Mouse (Mus musculus) left cerebral cortex, adult 9 months (tissue): Measurements from ENCODE around the gene Mcf2l.

Source experiments
- DNase-seq, 2 experiments: peaks; one replicate each; pipeline ENCODE4 v3.0.0; 2022; ENCODE audit warnings: low spot score in 2 of 2

The Mcf2l gene

DNA sequence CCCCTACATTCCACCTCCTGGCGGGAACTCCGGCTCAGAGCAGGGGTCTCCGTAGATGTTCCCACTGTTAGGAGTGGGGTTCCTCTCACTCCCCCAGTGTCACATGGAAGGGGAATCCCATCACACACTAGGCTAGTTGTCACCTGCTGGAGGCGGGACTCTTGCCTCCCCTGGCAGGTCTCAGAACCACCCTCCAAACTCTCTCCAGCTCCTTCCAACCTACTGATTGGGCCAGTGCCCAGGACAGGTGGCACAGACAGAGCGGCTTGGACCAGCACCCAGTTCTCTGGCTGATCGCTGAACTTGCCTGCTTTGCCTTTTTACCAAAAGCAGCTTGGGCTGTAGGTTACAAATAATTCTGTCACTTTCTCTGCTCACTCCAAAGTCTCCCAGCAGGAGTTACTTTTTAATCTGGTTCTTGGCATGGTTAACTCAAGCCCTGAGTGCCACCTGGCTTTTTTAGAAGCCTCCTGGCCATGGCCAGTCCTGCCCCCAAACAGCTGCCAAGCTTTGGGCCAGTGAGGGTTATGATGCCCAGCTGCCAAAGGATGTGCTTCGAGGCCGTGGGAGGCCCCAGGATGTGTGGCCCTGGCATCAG lies 687 bp downstream of the Mcf2l start:
- DNase-seq, result peak in 1 of 2 experiments; percentile 52

DNA sequence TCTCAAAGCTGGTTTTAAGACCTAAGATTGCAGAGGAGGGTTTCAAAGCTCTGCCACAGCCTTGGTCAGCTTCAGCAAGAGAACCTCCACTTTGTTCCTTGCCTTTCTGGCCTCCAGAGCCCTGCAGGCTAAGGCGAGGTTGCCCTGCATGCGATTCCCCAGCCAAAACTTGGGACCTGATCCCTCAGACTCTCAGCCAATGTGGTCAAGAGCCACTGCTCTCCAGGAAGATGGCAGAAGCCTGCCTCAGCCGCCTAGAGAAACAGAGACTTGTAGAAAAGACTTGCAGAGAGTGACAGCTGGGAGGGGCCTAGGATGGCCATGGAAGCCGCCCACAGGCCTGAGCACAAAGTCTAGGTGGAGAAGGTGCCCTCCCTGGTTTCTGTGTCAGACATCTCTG lies 1.4 kb downstream of the Mcf2l start:
- no peak for DNase-seq

- no peak for DNase-seq
These were observed 3.5 kb downstream of the Mcf2l start for GRCm38 (mm10) chr8:12877126-12877525.

DNA sequence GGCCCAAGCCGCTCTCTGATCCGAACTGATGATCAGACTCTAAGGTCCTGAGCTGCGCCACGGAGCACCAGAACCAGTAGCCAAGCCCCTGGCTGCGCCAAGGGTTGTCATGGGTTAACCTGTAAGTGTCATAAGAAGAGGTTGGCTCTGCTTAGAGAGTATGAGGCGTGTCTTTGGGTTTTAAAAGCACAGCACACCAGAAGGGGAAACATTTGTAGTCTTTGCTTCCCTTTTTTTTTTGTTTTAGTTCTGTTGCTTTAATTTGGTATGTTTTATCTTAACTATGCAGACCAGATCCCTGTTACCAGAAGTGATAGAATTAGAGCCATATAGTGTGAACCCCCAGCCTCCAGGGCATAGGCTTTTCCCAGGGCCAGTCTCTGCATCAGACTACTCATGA lies 6.6 kb downstream of the Mcf2l start:
- no peak for DNase-seq

GRCm38 (mm10) chr8:12883051-12884004 lies 9.7 kb downstream of the Mcf2l start:
- no peak for DNase-seq

GRCm38 (mm10) chr8:12887772-12888435 lies 14.3 kb downstream of the Mcf2l start:
- DNase-seq, result no peak

GRCm38 (mm10) chr8:12889046-12889598 lies 15.5 kb downstream of the Mcf2l start:
- DNase-seq, result no peak

DNA sequence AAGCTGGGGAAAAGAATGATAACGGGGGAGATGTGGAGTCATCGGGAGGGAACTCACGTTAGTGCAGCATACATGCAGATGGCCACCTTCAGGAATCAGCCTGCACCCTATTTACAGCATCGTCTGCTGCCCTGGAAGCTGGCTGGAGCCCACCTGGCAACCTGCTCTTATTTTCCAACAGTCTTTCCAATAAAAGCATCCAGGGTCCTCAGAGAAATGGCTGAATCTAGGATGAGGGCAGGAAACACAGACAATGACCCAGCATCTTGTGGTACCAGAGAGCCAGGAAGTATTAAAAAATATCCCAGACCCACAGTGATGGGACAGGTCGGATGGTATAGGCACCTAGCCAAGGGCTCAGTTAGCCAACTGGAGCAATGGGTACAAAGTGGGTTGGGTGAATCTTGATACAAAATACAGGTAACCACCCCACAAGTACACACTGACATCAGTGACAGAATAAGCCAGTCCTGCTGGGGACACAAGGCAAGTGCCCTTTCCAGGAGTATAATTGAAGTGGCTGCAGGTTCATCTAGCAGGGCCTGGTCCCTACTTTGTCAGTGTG lies 19.4 kb downstream of the Mcf2l start:
- no peak for DNase-seq

DNA sequence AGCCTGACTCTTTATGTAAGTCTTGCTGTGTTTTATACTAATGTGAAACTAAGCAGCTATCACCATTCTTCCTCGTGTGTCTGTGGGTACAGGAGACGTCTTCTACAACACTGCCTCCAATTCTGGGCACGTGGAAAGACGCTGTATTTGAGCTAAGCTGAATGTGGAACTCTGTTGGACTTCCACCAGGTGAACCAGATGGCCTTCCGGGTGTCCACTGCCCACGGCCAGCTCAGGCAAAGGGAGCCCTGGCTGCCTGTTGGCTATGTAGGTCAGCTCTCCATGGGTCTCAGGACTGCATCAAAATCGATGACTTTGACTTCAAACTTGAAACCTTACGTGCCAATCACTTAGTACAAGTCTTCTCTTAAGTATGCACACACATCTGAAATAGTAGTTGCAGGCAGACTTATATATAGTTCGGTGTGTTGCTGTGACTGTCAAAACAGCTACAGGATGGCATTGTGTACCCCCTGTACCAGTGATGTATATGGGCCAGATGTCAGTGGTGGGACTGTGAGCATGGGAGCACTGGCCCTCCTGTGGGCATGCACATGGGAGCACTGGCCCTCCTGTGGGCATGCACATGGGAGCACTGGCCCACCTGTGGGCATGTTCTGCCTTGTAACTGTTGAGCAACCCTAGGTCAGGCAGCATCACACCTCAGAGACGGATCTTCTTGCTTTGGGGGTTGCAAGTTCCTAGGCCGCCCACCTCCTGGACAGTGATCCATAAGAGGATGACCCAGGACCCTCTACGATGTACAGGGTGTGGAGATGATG lies 20.4 kb downstream of the Mcf2l start:
- DNase-seq, result no peak

GRCm38 (mm10) chr8:12894783-12895534 lies 21.4 kb downstream of the Mcf2l start:
- no peak for DNase-seq

- DNase-seq, result no peak
These were observed 22.0 kb downstream of the Mcf2l start for GRCm38 (mm10) chr8:12895535-12896150.

DNA sequence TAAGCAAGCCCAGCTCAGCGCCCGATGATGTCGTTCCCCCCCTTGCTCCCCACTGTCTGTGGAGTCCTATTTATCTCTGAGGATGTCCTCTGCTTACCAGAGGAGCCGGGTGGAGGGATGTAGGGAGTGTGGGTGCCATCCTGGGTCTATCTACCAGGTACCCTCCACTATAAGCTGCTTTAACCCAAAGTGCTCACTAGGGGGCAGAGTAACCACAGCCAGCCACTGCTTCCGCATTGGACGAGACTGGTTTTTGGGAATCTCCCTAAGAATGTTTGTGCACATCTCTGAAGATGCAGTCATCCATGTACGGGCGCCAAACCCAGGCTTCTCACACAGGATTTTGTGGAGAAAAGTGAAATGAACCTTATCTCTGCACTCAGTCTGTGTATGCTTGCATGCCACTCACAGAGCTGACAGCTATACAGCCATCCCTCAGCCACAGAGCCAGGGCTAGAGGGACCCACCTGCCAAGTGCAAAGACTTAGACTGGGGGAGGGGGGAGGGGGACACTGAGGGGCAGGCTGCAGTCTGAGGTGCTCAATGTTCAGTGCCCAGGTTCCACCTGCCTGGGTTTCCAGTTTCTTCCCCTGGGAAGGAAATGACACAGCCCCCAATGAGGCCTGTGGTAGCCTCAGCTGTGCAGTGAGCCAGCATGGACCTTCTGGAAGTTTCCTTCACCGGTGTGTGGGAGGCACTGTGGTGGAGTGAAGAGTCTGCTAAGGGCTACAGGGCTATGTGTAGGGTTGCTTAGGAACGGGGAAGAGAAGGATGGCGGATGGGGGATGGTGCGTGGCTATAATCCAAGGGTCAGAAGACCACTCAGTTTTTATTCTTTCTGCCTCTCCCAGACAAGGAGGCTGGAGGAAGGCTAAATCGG lies 23.1 kb downstream of the Mcf2l start:
- peak in 1 of 2 experiments; percentile 71 for DNase-seq

DNA sequence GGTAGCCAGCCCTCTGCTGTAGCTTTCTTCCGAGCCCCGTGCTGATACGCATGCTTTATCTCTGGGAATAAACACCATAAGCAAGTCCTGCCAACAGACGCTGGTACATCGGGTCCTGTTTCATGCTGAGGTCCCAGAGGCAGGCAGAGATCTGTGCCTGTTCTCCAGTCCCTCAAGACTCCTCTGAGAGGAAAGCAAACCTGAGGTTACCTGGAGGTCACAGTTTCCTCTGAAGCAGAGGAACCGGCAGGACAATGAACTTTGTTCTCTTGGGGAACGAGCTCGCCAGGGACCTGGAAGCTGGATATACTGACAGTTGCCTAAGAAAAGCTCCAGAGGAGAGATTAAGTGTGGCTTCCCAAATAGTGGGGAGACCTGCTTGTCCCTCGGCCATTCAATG lies 24.2 kb downstream of the Mcf2l start:
- DNase-seq, result no peak

DNA sequence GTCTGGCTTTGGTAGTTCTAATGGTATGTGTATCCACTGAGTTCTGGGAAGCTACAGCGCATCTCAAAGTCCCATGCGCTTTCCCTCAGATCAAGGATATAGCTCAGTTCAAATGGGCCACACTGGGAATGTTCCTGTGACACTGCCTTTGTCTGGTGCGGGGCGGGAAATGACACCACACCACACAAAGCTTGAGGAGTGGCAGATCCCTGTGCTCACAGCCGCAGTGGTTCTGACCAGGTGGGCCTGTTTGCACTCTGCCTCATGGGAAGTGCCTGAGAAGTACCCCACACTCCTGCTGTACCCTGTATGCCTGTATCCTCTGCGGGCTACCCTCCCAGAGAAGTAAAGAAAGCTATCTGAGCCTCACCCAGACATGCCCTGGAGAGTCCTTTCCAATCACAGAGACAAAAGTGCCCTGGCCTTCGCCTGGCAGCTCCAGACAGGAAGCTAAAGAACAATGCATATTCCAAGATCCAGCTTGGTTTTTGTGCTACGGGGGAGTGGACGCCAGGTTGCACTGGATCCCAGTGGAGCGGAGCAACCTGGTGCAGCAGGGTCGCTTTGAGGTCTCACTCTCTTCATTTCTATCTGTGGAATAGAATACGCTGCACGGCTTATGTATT lies 30.3 kb downstream of the Mcf2l start:
- no peak for DNase-seq

DNA sequence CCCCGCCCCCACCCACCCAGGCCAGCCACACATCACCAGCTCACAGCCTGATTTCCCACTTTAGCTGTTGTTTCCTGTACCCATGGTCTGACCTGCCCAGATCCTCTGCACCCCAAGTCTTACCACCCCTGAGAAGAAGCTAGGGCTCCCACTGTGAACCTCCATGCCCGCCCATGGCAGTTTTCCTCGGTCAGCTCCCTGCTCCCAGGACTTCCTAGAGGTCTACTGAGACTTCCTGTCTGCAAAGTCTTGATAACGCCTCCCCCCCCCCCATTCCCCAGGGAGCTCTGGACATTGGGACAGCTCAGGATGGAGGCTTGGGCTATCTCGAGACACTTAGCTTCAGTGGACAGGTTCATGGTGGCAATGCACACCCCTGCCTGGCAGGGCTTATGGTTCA lies 31.5 kb downstream of the Mcf2l start:
- no peak for DNase-seq

- DNase-seq, result no peak
These were observed 32.2 kb downstream of the Mcf2l start for GRCm38 (mm10) chr8:12905599-12906321.

DNA sequence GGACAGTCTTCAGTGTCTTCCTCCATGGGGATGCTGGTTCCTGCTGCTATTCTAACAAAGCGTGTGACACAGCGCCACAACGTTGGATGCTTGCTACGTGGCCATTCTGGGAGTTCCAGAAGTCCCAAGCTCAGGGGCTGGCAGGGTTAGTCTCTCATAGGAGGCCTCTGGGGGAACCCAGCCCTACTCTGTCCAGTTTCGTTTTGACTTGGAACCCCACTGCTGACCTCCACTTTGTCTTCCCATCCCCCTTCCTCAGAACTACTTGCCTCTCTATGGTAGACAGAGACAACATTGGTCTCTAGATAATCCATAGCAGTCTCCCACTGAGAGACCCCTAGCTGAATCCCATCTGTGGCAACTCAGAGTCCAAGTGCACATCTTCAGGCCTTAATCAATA lies 33.0 kb downstream of the Mcf2l start:
- DNase-seq, result no peak

- DNase-seq, result no peak
These were observed 34.1 kb downstream of the Mcf2l start for GRCm38 (mm10) chr8:12907730-12908129.
